Mouse (Mus musculus): ENCODE measurements around the gene Ryr1. TPM values are rescaled to one million over a fixed set of nuclear protein-coding genes. Genes with fewer than 3 reads are reported as not detected.

The Ryr1 gene
- polyA plus RNA-seq, 1 experiment from 2014 or later, result 0.55 TPM

- Histone ChIP-seq H3K27me3 (ENCODE audit: control insufficient read depth, insufficient read depth, low read length) (peaks cover 15% of the 10 kb centered on the region), H3K4me1 (ENCODE audit: control insufficient read depth, insufficient read depth, low read length) (peaks cover 6% of the 10 kb centered on the region; the same call in 1 of the 2 replicates), H3K9me3 (ENCODE audit: control insufficient read depth, low read length) (no peaks in the 10 kb centered on the region; the same call in 1 of the 2 replicates), H3K36me3 (ENCODE audit: control insufficient read depth, insufficient read depth, low read length) (no peaks in the 10 kb centered on the region), H3K4me2 (no peak overlapping the region), H3K27ac (ENCODE audit: low read depth, low read length) (no peak overlapping the region), H3K9ac (ENCODE audit: low read length) (no peak overlapping the region), H3K4me3 (ENCODE audit: low read depth, low read length) (no peak overlapping the region)
- ATAC-seq (ENCODE audit: low FRiP score), result no peak
- no peak for DNase-seq (ENCODE audit: low spot score, missing footprints)
- WGBS, result 79% methylated on average over 11 of the region's 11 CpGs
Observed at GRCm38 (mm10) chr7:29048615-29049014, 76.4 kb downstream of the Ryr1 start.

DNA sequence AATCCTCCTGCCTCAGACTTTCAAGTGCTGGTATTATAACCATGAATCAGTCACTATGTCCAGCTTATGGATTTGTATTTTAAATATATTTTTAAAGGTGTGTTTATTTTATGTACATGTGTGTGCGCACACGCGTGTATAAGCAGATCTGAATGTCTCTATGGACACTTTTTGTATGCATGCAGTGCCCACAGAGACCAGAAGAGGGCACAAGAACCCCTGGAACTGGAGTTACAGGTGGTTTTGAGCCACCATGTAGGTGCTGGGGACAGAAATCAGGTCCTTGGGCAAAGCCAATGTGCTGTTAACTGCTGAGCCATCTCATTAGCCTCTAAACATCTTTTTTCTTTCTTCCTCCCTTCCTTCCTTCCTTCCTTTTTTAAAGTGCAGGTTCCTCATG, 76.9 kb downstream of the Ryr1 start:
- peaks cover 8% of the 10 kb centered on the region; the same call in 1 of the 2 replicates for H3K4me1 ChIP-seq (ENCODE audit: control insufficient read depth, insufficient read depth, low read length)
- ATAC-seq (ENCODE audit: low FRiP score) (no peak), DNase-seq (ENCODE audit: low spot score, missing footprints) (no peak)
- 74% methylated on average over 3 of the region's 3 CpGs for WGBS
- H3K27ac ChIP-seq (ENCODE audit: low read depth, low read length), result no peak overlapping the region
- no peak overlapping the region for H3K9ac ChIP-seq (ENCODE audit: low read length)
- H3K9me3 ChIP-seq (ENCODE audit: control insufficient read depth, low read length), result no peaks in the 10 kb centered on the region; the same call in 1 of the 2 replicates
- H3K4me3 ChIP-seq (ENCODE audit: low read depth, low read length), result no peak overlapping the region
- H3K4me2 ChIP-seq, result no peak overlapping the region
- no peaks in the 10 kb centered on the region for H3K36me3 ChIP-seq (ENCODE audit: control insufficient read depth, insufficient read depth, low read length)
- H3K27me3 ChIP-seq (ENCODE audit: control insufficient read depth, insufficient read depth, low read length), result peaks cover 9% of the 10 kb centered on the region

DNA sequence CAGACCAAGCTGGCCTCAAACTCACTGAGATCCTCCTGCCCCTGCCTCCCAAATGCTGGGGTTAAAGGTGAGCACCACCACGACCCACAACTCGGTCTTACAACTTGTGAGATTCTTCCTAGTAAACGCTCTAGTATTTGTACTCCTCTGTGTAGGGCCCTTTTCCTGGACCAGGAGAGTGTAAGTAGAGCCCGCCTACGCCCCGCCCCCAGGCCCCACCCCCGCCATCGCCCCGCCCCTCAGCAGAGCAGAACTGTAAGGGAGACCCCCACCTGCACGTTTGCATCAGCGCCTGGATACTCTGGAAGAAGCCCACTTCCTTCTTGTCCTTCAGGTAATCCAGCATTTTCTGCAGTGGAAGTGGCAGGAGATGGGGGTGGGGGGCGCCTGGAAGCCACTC, 78.4 kb downstream of the Ryr1 start:
- H3K9me3 ChIP-seq (ENCODE audit: control insufficient read depth, low read length), result no peaks in the 10 kb centered on the region; the same call in 1 of the 2 replicates
- H3K4me1 ChIP-seq (ENCODE audit: control insufficient read depth, insufficient read depth, low read length), result peaks cover 8% of the 10 kb centered on the region; the same call in 1 of the 2 replicates
- H3K4me3 ChIP-seq (ENCODE audit: low read depth, low read length), result no peak overlapping the region
- ATAC-seq (ENCODE audit: low FRiP score) (no peak), DNase-seq (ENCODE audit: low spot score, missing footprints) (no peak)
- H3K36me3 ChIP-seq (ENCODE audit: control insufficient read depth, insufficient read depth, low read length), result no peaks in the 10 kb centered on the region
- no peak overlapping the region for H3K27ac ChIP-seq (ENCODE audit: low read depth, low read length)
- H3K9ac ChIP-seq (ENCODE audit: low read length), result no peak overlapping the region
- H3K4me2 ChIP-seq, result no peak overlapping the region
- 4% methylated on average over 12 of the region's 12 CpGs for WGBS
- H3K27me3 ChIP-seq (ENCODE audit: control insufficient read depth, insufficient read depth, low read length), result no peaks in the 10 kb centered on the region

- Histone ChIP-seq H3K36me3 (ENCODE audit: control insufficient read depth, insufficient read depth, low read length) (no peaks in the 10 kb centered on the region), H3K4me1 (ENCODE audit: control insufficient read depth, insufficient read depth, low read length) (peaks cover 13% of the 10 kb centered on the region), H3K27ac (ENCODE audit: low read depth, low read length) (no peak overlapping the region), H3K9me3 (ENCODE audit: control insufficient read depth, low read length) (no peaks in the 10 kb centered on the region), H3K4me2 (peak overlapping the region; percentile 15; the same call in 1 of the 2 replicates), H3K27me3 (ENCODE audit: control insufficient read depth, insufficient read depth, low read length) (no peaks in the 10 kb centered on the region), H3K9ac (ENCODE audit: low read length) (no peak overlapping the region), H3K4me3 (ENCODE audit: low read depth, low read length) (no peak overlapping the region)
- WGBS, result 41% methylated on average over 9 of the region's 9 CpGs
- ATAC-seq (ENCODE audit: low FRiP score), result peak; percentile 33
- no peak for DNase-seq (ENCODE audit: low spot score, missing footprints)
Observed at GRCm38 (mm10) chr7:29044302-29044701, 80.7 kb downstream of the Ryr1 start.

DNA sequence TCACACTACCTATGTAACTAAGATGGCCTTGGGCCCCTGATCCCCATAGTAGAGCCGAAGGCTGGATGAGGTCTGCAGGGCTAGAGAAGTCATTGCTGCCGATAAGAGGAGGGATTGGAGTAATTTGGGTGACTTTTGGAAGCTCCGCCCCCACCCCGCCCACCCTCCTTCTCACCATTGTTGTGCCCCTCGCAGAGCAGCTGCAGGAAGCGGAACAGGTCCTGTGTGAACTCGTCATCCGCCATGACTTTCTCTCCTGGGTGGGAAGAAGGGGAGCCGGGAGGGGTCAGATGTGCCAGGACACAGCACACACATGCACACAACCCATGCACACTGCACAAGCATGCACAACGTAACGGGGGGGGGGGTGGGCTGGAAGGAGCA, 81.3 kb downstream of the Ryr1 start:
- Histone ChIP-seq H3K9me3 (ENCODE audit: control insufficient read depth, low read length) (no peaks in the 10 kb centered on the region), H3K4me3 (ENCODE audit: low read depth, low read length) (no peak overlapping the region), H3K4me1 (ENCODE audit: control insufficient read depth, insufficient read depth, low read length) (peaks cover 13% of the 10 kb centered on the region), H3K9ac (ENCODE audit: low read length) (no peak overlapping the region), H3K27ac (ENCODE audit: low read depth, low read length) (no peak overlapping the region), H3K27me3 (ENCODE audit: control insufficient read depth, insufficient read depth, low read length) (no peaks in the 10 kb centered on the region), H3K36me3 (ENCODE audit: control insufficient read depth, insufficient read depth, low read length) (no peaks in the 10 kb centered on the region), H3K4me2 (peak overlapping the region; percentile 15)
- whole genome bisulfite sequencing, result 39% methylated on average over 11 of the region's 11 CpGs
- 0 out of 2 replicates have a peak, but pooled peaks have one; percentile 14 for ATAC-seq (ENCODE audit: low FRiP score)
- DNase-seq (ENCODE audit: low spot score, missing footprints), result no peak

GRCm38 (mm10) chr7:29043016-29043673, 81.8 kb downstream of the Ryr1 start:
- Histone ChIP-seq H3K9ac (ENCODE audit: low read length) (no peak overlapping the region), H3K4me3 (ENCODE audit: low read depth, low read length) (no peak overlapping the region), H3K27ac (ENCODE audit: low read depth, low read length) (no peak overlapping the region)

DNA sequence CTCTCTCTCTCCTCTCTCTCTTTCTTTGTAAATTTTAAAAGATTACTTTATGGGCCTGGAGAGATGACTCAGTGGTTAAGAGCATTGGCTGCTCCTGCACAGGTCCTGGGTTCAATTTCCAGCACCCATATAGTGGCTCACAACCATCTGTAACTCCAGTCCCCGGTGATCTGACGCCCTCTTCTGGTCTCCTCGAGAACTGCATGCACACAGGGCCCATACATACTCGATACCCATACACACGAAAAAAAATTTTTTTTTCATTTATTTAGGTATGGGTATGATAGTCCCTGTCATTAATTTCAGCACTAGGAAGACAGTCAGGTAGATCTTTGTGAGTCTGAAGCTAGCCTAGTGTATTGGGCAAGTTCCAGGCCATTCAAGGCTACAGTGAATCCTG, 83.8 kb downstream of the Ryr1 start:
- Histone ChIP-seq H3K4me2 (no peak overlapping the region), H3K9me3 (ENCODE audit: control insufficient read depth, low read length) (no peaks in the 10 kb centered on the region), H3K4me1 (ENCODE audit: control insufficient read depth, insufficient read depth, low read length) (peaks cover 13% of the 10 kb centered on the region), H3K4me3 (ENCODE audit: low read depth, low read length) (no peak overlapping the region), H3K27me3 (ENCODE audit: control insufficient read depth, insufficient read depth, low read length) (no peaks in the 10 kb centered on the region), H3K27ac (ENCODE audit: low read depth, low read length) (no peak overlapping the region), H3K9ac (ENCODE audit: low read length) (no peak overlapping the region), H3K36me3 (ENCODE audit: control insufficient read depth, insufficient read depth, low read length) (no peaks in the 10 kb centered on the region)
- WGBS, result 81% methylated on average over 5 of the region's 5 CpGs
- no peak for ATAC-seq (ENCODE audit: low FRiP score)
- DNase-seq (ENCODE audit: low spot score, missing footprints), result no peak

More at GRCm38 (mm10) chr7:29043016-29043673, 81.8 kb downstream of the Ryr1 start:
- ATAC-seq (ENCODE audit: low FRiP score), result no peak
- 81% methylated on average over 19 of the region's 19 CpGs for whole genome bisulfite sequencing
- Histone ChIP-seq H3K4me1 (ENCODE audit: control insufficient read depth, insufficient read depth, low read length) (peaks cover 13% of the 10 kb centered on the region), H3K9me3 (ENCODE audit: control insufficient read depth, low read length) (no peaks in the 10 kb centered on the region), H3K36me3 (ENCODE audit: control insufficient read depth, insufficient read depth, low read length) (no peaks in the 10 kb centered on the region), H3K27me3 (ENCODE audit: control insufficient read depth, insufficient read depth, low read length) (no peaks in the 10 kb centered on the region), H3K4me2 (no peak overlapping the region)
- DNase-seq (ENCODE audit: low spot score, missing footprints), result no peak

DNA sequence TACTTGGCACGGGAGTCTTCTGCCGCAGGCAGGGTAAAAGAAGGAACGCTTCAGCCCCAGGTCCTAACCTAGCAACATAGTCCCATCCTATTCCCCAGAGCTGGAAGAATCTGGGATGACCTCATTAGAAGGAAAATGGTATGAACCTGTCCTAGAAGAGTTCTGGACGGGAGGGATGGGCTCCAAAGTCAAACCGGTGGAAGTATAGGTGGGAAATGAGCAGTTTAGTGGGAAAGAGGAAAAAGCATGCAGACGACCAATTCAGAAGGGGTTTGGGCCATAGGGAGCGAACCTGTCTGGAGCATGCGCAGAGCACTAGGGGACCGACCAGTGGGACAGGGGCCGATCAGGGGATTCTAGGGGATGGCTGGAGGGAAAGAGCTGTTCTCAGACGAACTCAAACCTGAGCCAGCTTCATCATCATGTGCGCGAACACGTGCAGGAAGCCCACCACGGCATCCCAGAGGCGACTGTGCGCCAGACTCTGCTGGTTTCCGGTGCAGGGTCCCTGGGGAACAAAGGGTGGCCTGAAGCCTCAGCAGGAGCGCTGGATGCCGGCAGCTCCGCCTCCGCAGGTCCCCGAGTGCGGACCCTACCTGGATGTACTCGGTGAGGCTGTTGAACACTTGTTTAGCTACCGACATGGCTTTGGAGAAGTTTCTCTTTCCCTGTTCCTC, 84.9 kb downstream of the Ryr1 start:
- peak overlapping the region; percentile 52 for H3K4me2 ChIP-seq
- H3K36me3 ChIP-seq (ENCODE audit: control insufficient read depth, insufficient read depth, low read length), result no peaks in the 10 kb centered on the region
- peak overlapping the region; percentile 35 for H3K4me3 ChIP-seq (ENCODE audit: low read depth, low read length)
- peak overlapping the region; percentile 63 for H3K9ac ChIP-seq (ENCODE audit: low read length)
- no peak overlapping the region for H3K27ac ChIP-seq (ENCODE audit: low read depth, low read length)
- 2% methylated on average over 26 of the region's 26 CpGs for WGBS
- DNase-seq (ENCODE audit: low spot score, missing footprints) (peak; percentile 95), ATAC-seq (ENCODE audit: low FRiP score) (peak; percentile 64)
- peaks cover 13% of the 10 kb centered on the region for H3K4me1 ChIP-seq (ENCODE audit: control insufficient read depth, insufficient read depth, low read length)
- H3K9me3 ChIP-seq (ENCODE audit: control insufficient read depth, low read length), result no peaks in the 10 kb centered on the region
- no peaks in the 10 kb centered on the region for H3K27me3 ChIP-seq (ENCODE audit: control insufficient read depth, insufficient read depth, low read length)

- H3K9me3 ChIP-seq (ENCODE audit: control insufficient read depth, low read length), result no peaks in the 10 kb centered on the region
- WGBS, result 1% methylated on average over 11 of the region's 11 CpGs
- peak; percentile 43 for ATAC-seq (ENCODE audit: low FRiP score)
- no peak overlapping the region for H3K27ac ChIP-seq (ENCODE audit: low read depth, low read length)
- H3K9ac ChIP-seq (ENCODE audit: low read length), result peak overlapping the region; percentile 63
- peaks cover 13% of the 10 kb centered on the region for H3K4me1 ChIP-seq (ENCODE audit: control insufficient read depth, insufficient read depth, low read length)
- peak; percentile 100 for DNase-seq (ENCODE audit: low spot score, missing footprints)
- H3K4me3 ChIP-seq (ENCODE audit: low read depth, low read length), result peak overlapping the region; percentile 35
- H3K4me2 ChIP-seq, result peak overlapping the region; percentile 52
- no peaks in the 10 kb centered on the region for H3K27me3 ChIP-seq (ENCODE audit: control insufficient read depth, insufficient read depth, low read length)
- no peaks in the 10 kb centered on the region for H3K36me3 ChIP-seq (ENCODE audit: control insufficient read depth, insufficient read depth, low read length)
Observed at GRCm38 (mm10) chr7:29039604-29039984, 85.4 kb downstream of the Ryr1 start.

All from midbrain, embryonic 11.5 days (tissue).